Mouse (Mus musculus) liver, adult 2 months (tissue): ENCODE measurements around the gene Olfr1107.

ENCODE experiments used
- CTCF ChIP-seq: fragments of 200-500 bp; IDR thresholded peaks from 2 replicates; pipeline ENCODE4 v1.5.1; 2011; ENCODE audit warnings: low read depth, low read length, control low read depth
- POLR2A ChIP-seq: fragments of 200-500 bp; IDR thresholded peaks from 2 replicates; pipeline ENCODE4 v1.6.1; 2011; ENCODE audit warnings: low read length, control low read depth; ENCODE audit not compliant: insufficient read depth; ENCODE audit errors: extremely low read depth

DNA sequence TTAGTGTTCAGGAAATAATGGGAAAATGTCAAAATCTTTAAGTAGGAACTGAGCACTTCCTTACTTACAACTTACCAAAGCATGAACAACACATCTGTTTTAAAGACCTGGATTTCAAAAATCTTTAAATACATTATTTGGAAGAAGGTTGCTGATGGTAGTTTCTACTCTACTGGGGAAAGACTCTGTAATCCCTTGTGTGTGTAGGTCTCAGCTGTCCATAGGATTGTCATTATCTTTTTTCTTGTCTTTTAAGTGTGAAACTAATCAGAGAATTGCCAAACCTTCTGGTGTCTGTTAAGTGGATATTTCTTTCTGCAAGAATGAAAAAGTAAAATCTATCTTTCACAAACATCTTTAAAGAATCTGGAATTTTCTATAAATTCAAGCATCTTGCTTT is 38.9 kb upstream of the Olfr1107 start, which contains the start of gene Olfr259:
- TF ChIP-seq POLR2A, result no peak
- no peak for TF ChIP-seq CTCF
